In the genomic region with DNA sequence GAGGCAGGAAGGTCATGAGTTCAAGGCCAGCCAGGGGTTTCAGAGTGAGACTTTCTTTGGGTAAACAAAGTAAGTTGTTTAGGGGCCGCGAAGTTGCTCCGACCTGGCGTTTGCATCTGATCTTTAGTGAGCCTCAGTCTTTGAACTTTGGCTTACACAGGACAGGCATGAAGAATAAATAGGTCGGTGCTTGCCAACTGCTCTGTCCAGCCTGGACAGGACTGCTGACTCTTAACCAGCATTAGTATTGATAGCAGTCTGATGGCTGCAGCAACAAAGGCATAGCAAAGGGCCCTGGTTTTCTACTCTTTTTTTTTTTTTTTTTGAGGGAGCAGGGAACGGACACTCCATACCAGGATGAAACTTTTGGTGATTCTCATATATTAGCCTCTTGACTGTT, we compare ENCODE assay signal across 31 mouse cellular contexts. TPM values are rescaled to one million over a fixed set of nuclear protein-coding genes. Genes with fewer than 3 reads are reported as not detected.
DNase-seq lines count a peak whose midpoint lies in the region; ATAC-seq and TF ChIP-seq lines count a peak whose summit lies in the region.
"Had no signal": no experiment of that assay in that cellular context is flagged by ENCODE, and none has a peak within 500 bp of the region (broad histone marks: within the 10 kb centered on the region; RNA-seq: fewer than 3 reads in every experiment).

No protein-coding gene starts in this region.

- H3K4me2 ChIP-seq in kidney, embryonic 16.5 days (replicated peaks; ENCODE audit: low read depth, low read length) = no peak overlapping the region
- H3K4me2 ChIP-seq: embryonic facial prominence, embryonic 13.5 days; forebrain, embryonic 13.5 days; heart, embryonic 15.5 days; hindbrain, embryonic 15.5 days; midbrain, embryonic 11.5 days; neural tube, embryonic 15.5 days; stomach, embryonic 15.5 days had no signal

- no peak for ATAC-seq in kidney, embryonic 16.5 days (ENCODE audit: low FRiP score, low TSS enrichment)
- ATAC-seq: forebrain, embryonic 13.5 days had no signal

- TF ChIP-seq CTCF in gastrocnemius, adult 2 months (IDR thresholded peaks at IDR 0.05) = no peak

- H3K9me3 ChIP-seq in kidney, embryonic 16.5 days (ENCODE audit: low read length) = no peaks in the 10 kb centered on the region
- H3K9me3 ChIP-seq: embryonic facial prominence, embryonic 13.5 days; forebrain, embryonic 13.5 days; heart, embryonic 15.5 days; hindbrain, embryonic 15.5 days; neural tube, embryonic 15.5 days; stomach, embryonic 15.5 days had no signal

- WGBS in kidney, embryonic 16.5 days = 36% methylated on average over 6 of the region's 6 CpGs

- peaks cover 9% of the 10 kb centered on the region; the same call in 1 of the 2 replicates for H3K4me1 ChIP-seq in kidney, embryonic 16.5 days (ENCODE audit: insufficient read depth, low read length)
- H3K4me1 ChIP-seq: embryonic facial prominence, embryonic 13.5 days; forebrain, embryonic 13.5 days; hindbrain, embryonic 15.5 days; neural tube, embryonic 15.5 days; stomach, embryonic 15.5 days had no signal

- H3K27me3 ChIP-seq in kidney, embryonic 16.5 days (ENCODE audit: insufficient read depth, low read length) = no peaks in the 10 kb centered on the region
- H3K27me3 ChIP-seq: embryonic facial prominence, embryonic 13.5 days; forebrain, embryonic 13.5 days; heart, embryonic 15.5 days; hindbrain, embryonic 15.5 days; neural tube, embryonic 15.5 days; stomach, embryonic 15.5 days had no signal

- H3K27ac ChIP-seq in gastrocnemius, adult 2 months = peak overlapping the region; percentile 80
- H3K27ac ChIP-seq in kidney, embryonic 16.5 days (ENCODE audit: low read length) = no peak overlapping the region
- H3K27ac ChIP-seq: embryonic facial prominence, embryonic 13.5 days; forebrain, embryonic 13.5 days; heart, embryonic 15.5 days; hindbrain, embryonic 15.5 days; kidney, postnatal 0 days; neural tube, embryonic 15.5 days; stomach, embryonic 15.5 days had no signal

- H3K9ac ChIP-seq in kidney, embryonic 16.5 days (replicated peaks; ENCODE audit: low read length) = no peak overlapping the region
- H3K9ac ChIP-seq: embryonic facial prominence, embryonic 13.5 days; forebrain, embryonic 13.5 days; heart, embryonic 15.5 days; hindbrain, embryonic 15.5 days; neural tube, embryonic 15.5 days; stomach, embryonic 15.5 days had no signal

- DNase-seq in gastrocnemius, adult 2 months = no peak
- DNase-seq in gastrocnemius, postnatal 36 days = no peak
- DNase-seq in kidney, adult 18-20 months = peak; percentile 17
- DNase-seq in testis, postnatal 10 days (ENCODE audit: low spot score) = peak; percentile 30
- DNase-seq in testis, postnatal 14 days (ENCODE audit: low spot score) = no peak
- no peak for DNase-seq in right cerebral cortex, adult 2 months (ENCODE audit: low spot score in 2 of 2)
- no peak for DNase-seq in cerebellum, postnatal 36 days
- DNase-seq: adrenal gland, postnatal 14 days; cerebellum, adult 2 months; cerebellum, postnatal 25 days; embryo, embryonic 11 days; gastrocnemius, postnatal 10 days; lung, adult 2 months; lung, postnatal 14 days; right cerebral cortex, adult 18-20 months; thymus, adult 2 months had no signal

- no peaks in the 10 kb centered on the region for H3K36me3 ChIP-seq in kidney, embryonic 16.5 days (ENCODE audit: insufficient read depth, low read length)
- H3K36me3 ChIP-seq: embryonic facial prominence, embryonic 13.5 days; heart, embryonic 15.5 days; hindbrain, embryonic 15.5 days; neural tube, embryonic 15.5 days; stomach, embryonic 15.5 days had no signal

- intact Hi-C loops in gastrocnemius, adult 2 months (cut with DNase I) = no loop called here
- intact Hi-C loops in gastrocnemius, postnatal 36 days (cut with DNase I) = no loop called here

- H3K4me3 ChIP-seq in gastrocnemius, adult 2 months = no peak overlapping the region
- no peak overlapping the region for H3K4me3 ChIP-seq in kidney, embryonic 16.5 days (ENCODE audit: low read length)
- H3K4me3 ChIP-seq: embryonic facial prominence, embryonic 13.5 days; erythroblast, embryonic 14.5 days; forebrain, embryonic 13.5 days; heart, embryonic 15.5 days; hindbrain, embryonic 15.5 days; neural tube, embryonic 15.5 days; stomach, embryonic 15.5 days had no signal

RNA-seq across cellular contexts. Expression of gene Aqp8, which starts 9.5 kb away (rescaled TPM):
- not detected for total RNA-seq in gastrocnemius, adult 2 months (2021)
- total RNA-seq in gastrocnemius, postnatal 36 days (2021) = not detected
- 0.31 and 0.69 TPM in 2 replicates for polyA plus RNA-seq in kidney, embryonic 16.5 days (2015; fragmentation: Nextera tagmentation; extraction: Ambion mirVana)
- total RNA-seq: gastrocnemius, postnatal 10 days; hematopoietic stem cell, adult 5-6 weeks; left cerebral cortex, postnatal 14 days; megakaryocyte progenitor cell, adult 5-6 weeks had no signal
- polyA plus RNA-seq: embryonic facial prominence, embryonic 13.5 days; erythroblast, embryonic 14.5 days; forebrain, embryonic 13.5 days; frontal cortex, adult 2 months; hindbrain, embryonic 15.5 days; neural tube, embryonic 15.5 days; urinary bladder, adult 2 months had no signal

RNA-seq across cellular contexts. Expression of gene Zkscan2, which starts 47.7 kb away (rescaled TPM):
- total RNA-seq in gastrocnemius, adult 2 months (2021) = under 1 TPM in 1 of 2 experiments, not detected in 1; 0.06 TPM
- under 1 TPM in 1 of 2 experiments, not detected in 1; 0.13 TPM for total RNA-seq in gastrocnemius, postnatal 36 days (2021)
- 2.8 and 3.5 TPM in 2 replicates for polyA plus RNA-seq in kidney, embryonic 16.5 days (2015; fragmentation: Nextera tagmentation; extraction: Ambion mirVana)
- total RNA-seq: hematopoietic stem cell, adult 5-6 weeks had no signal
- polyA plus RNA-seq: erythroblast, embryonic 14.5 days; thymus, adult 2 months had no signal

Comparison
In these comparisons a context has a peak if more than half of its experiments do, and no peak if none do; other contexts are left out.
1. DNase-seq: peak in kidney, adult 18-20 months (single experiment) and testis, postnatal 10 days (single experiment); none in gastrocnemius, adult 2 months (single experiment), gastrocnemius, postnatal 36 days (0 of 2), testis, postnatal 14 days (single experiment), right cerebral cortex, adult 2 months (0 of 2) and cerebellum, postnatal 36 days (0 of 2).